Comparison of ENCODE assay signal across 25 mouse cellular contexts in genomic region chr2:107796930-107797329, GRCm38 (mm10).
"Had no signal": no experiment of that assay in that cellular context is flagged by ENCODE, and none has a peak within 500 bp of the region (broad histone marks: within the 10 kb centered on the region; RNA-seq: fewer than 3 reads in every experiment).

No protein-coding gene starts in this region.

- ATAC-seq: hindbrain, embryonic 16.5 days; inflammation-experienced regulatory T-cells, adult 6 months; intestine, embryonic 15.5 days; intestine, postnatal 0 days; liver, embryonic 12.5 days had no signal

- H3K4me2 ChIP-seq: heart, embryonic 12.5 days; hindbrain, embryonic 12.5 days; hindbrain, embryonic 14.5 days; intestine, embryonic 15.5 days; limb, embryonic 15.5 days; liver, embryonic 12.5 days had no signal

- H3K4me3 ChIP-seq: heart, embryonic 10.5 days; heart, embryonic 12.5 days; hindbrain, embryonic 10.5 days; hindbrain, embryonic 12.5 days; intestine, embryonic 15.5 days; limb, embryonic 15.5 days; liver, embryonic 12.5 days had no signal

- DNase-seq: gastrocnemius, postnatal 14 days; heart, adult 18-20 months; heart, postnatal 10 days; heart, postnatal 4 days; kidney, adult 18-20 months; kidney, adult 8-10 months; kidney, postnatal 10 days; kidney, postnatal 25 days; kidney, postnatal 4 days; layer of hippocampus, adult 9-11 months; layer of hippocampus, postnatal 36 days; left cerebral cortex, postnatal 4 days; lung, adult 18-20 months had no signal

- H3K27ac ChIP-seq: heart, embryonic 10.5 days; hindbrain, embryonic 10.5 days; hindbrain, embryonic 12.5 days; hindbrain, embryonic 14.5 days; intestine, embryonic 15.5 days; limb, embryonic 15.5 days; liver, embryonic 12.5 days; liver, embryonic 14.5 days had no signal

- H3K4me1 ChIP-seq: heart, embryonic 10.5 days; heart, embryonic 12.5 days; hindbrain, embryonic 10.5 days; hindbrain, embryonic 12.5 days; intestine, embryonic 15.5 days; limb, embryonic 15.5 days; liver, embryonic 12.5 days had no signal

- H3K27me3 ChIP-seq: heart, embryonic 12.5 days; hindbrain, embryonic 12.5 days; intestine, embryonic 15.5 days; limb, embryonic 15.5 days; liver, embryonic 12.5 days had no signal

- H3K36me3 ChIP-seq: heart, embryonic 10.5 days; heart, embryonic 12.5 days; hindbrain, embryonic 10.5 days; hindbrain, embryonic 12.5 days; intestine, embryonic 15.5 days; limb, embryonic 15.5 days; liver, embryonic 12.5 days had no signal

- H3K9ac ChIP-seq: heart, embryonic 12.5 days; hindbrain, embryonic 12.5 days; hindbrain, embryonic 14.5 days; intestine, embryonic 15.5 days; limb, embryonic 15.5 days; liver, embryonic 12.5 days; liver, embryonic 14.5 days had no signal

- H3K9me3 ChIP-seq: heart, embryonic 10.5 days; heart, embryonic 12.5 days; hindbrain, embryonic 10.5 days; hindbrain, embryonic 12.5 days; intestine, embryonic 15.5 days; limb, embryonic 15.5 days had no signal
